ENCODE assay signal across 9 mouse cellular contexts in the genomic region with DNA sequence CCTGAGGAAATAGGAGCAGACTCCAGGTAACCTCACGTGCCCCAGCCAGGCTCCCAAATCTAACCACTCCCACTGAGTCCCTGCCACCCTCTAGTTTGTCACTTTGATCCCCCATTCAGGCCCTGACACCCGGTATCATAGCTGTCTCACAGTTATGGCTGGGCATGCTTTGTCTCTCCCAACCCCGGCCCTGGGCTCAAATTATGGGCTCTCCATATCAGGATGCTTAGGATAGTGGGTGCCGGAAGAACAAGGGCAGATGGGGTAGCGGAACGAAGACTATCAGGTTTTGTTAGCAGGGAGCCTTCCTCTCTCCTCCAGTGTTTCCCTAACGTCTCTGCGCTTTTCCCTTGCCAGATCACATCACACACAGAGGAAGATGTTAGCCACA. TPM values are rescaled to one million over a fixed set of nuclear protein-coding genes. Genes with fewer than 3 reads are reported as not detected.
DNase-seq lines count a peak whose midpoint lies in the region; ATAC-seq and TF ChIP-seq lines count a peak whose summit lies in the region.
"Had no signal": no experiment of that assay in that cellular context is flagged by ENCODE, and none has a peak within 500 bp of the region (broad histone marks: within the 10 kb centered on the region; RNA-seq: fewer than 3 reads in every experiment).

No protein-coding gene starts in this region.

- 40% methylated on average over 8 of the region's 8 CpGs for WGBS in liver, embryonic 15.5 days (ENCODE audit: insufficient replicate concordance)

- peak; percentile 16; the same call in 1 of the 2 replicates for ATAC-seq in frontal cortex, adult (ENCODE audit: low TSS enrichment)
- no peak; the same call in 1 of the 2 replicates for ATAC-seq in liver, embryonic 15.5 days (ENCODE audit: insufficient read depth)

- peak overlapping the region; percentile 66 for H3K4me3 ChIP-seq in testis, adult 2 months (ENCODE audit: control insufficient read depth, low read depth, low read length)
- H3K4me3 ChIP-seq in liver, embryonic 15.5 days (replicated peaks) = peak overlapping the region; percentile 51; the same call in 1 of the 2 replicates
- H3K4me3 ChIP-seq: myocyte had no signal

- H3K4me1 ChIP-seq in testis, adult 2 months (ENCODE audit: control insufficient read depth, insufficient read depth, low read length) = peaks cover 13% of the 10 kb centered on the region
- peaks cover 4% of the 10 kb centered on the region; the same call in 1 of the 2 replicates for H3K4me1 ChIP-seq in liver, embryonic 15.5 days (replicated peaks)

- DNase-seq in frontal cortex, postnatal 25 days (ENCODE audit: low spot score in 2 of 2) = no peak
- no peak for DNase-seq in testis, postnatal 10 days (ENCODE audit: low spot score)
- DNase-seq in cerebellum, postnatal 14 days = no peak
- DNase-seq in urinary bladder, postnatal 36 days (ENCODE audit: low spot score in 2 of 2) = no peak
- no peak for DNase-seq in adrenal gland, postnatal 25 days

- H3K27me3 ChIP-seq in testis, adult 2 months (ENCODE audit: control insufficient read depth, insufficient read depth, low read length) = no peaks in the 10 kb centered on the region
- peaks cover 18% of the 10 kb centered on the region for H3K27me3 ChIP-seq in liver, embryonic 15.5 days

- H3K27ac ChIP-seq in testis, adult 2 months (ENCODE audit: control insufficient read depth, insufficient read depth, low read depth, low read length) = no peak overlapping the region
- H3K27ac ChIP-seq in liver, embryonic 15.5 days (replicated peaks) = no peak overlapping the region

- H3K36me3 ChIP-seq in testis, adult 2 months (ENCODE audit: control insufficient read depth, insufficient read depth, low read length) = no peaks in the 10 kb centered on the region
- H3K36me3 ChIP-seq in liver, embryonic 15.5 days (replicated peaks) = no peaks in the 10 kb centered on the region

- peak overlapping the region; percentile 68 for H3K4me2 ChIP-seq in liver, embryonic 15.5 days

- no peak for TF ChIP-seq POLR2A in testis, adult 2 months (IDR thresholded peaks at IDR 0.05; ENCODE audit: control insufficient read depth, low read depth, low read length)

- no peak for TF ChIP-seq CTCF in testis, adult 2 months (IDR thresholded peaks at IDR 0.05; ENCODE audit: control insufficient read depth, insufficient read depth, insufficient replicate concordance, low read depth, low read length)

- no peaks in the 10 kb centered on the region for H3K9me3 ChIP-seq in liver, embryonic 15.5 days (replicated peaks)

- H3K9ac ChIP-seq in liver, embryonic 15.5 days = no peak overlapping the region

RNA-seq across cellular contexts. Expression of a gene that starts 8.2 kb away (rescaled TPM):
- 0.81 and 1.0 TPM in 2 replicates for polyA plus RNA-seq in testis, adult 2 months (2012; rRNA removed)
- 4.4 and 4.7 TPM in 2 replicates for polyA plus RNA-seq in liver, embryonic 15.5 days (2015; fragmentation: Nextera tagmentation; extraction: Ambion mirVana)
- total RNA-seq in adrenal gland, postnatal 25 days (2021) = 50.5 and 71.7 TPM in 2 replicates
